Mouse (Mus musculus) intestine, embryonic 14.5 days (tissue): Measurements from ENCODE around the gene Ubr3. TPM values are rescaled to one million over a fixed set of nuclear protein-coding genes. Genes with fewer than 3 reads are reported as not detected.

Experiments used
- ATAC-seq: fragments of 200-750 bp; cut with Nextera tagmentation; replicated peaks from 2 replicates; pipeline ENCODE4 v1.8.0; 2017; ENCODE audit warnings: low read depth, moderate number of reproducible peaks, moderate TSS enrichment, moderate library complexity; ENCODE audit not compliant: low FRiP score, low TSS enrichment
- DNase-seq: peaks from one replicate; pipeline ENCODE4 v3.0.0-alpha.2; 2018; ENCODE audit warnings: low spot score
- H3K27ac ChIP-seq: fragments of 300-500 bp; sonication (generic); 2 replicates; pipeline ENCODE4 v1.5.1; 2014; ENCODE audit warnings: low read depth, mild to moderate bottlenecking, control low read depth
- H3K27me3 ChIP-seq: fragments of 300-500 bp; sonication (generic); replicated peaks from 2 replicates; pipeline ENCODE4 v1.6.1; 2014; ENCODE audit warnings: low read length, control low read depth; ENCODE audit not compliant: control insufficient read depth, insufficient read depth
- H3K36me3 ChIP-seq: fragments of 300-500 bp; sonication (generic); 2 replicates; pipeline ENCODE4 v1.6.1; 2014; ENCODE audit warnings: low read length, control low read depth; ENCODE audit not compliant: control insufficient read depth, insufficient read depth
- H3K4me1 ChIP-seq: fragments of 300-500 bp; sonication (generic); replicated peaks from 2 replicates; pipeline ENCODE4 v1.6.1; 2014; ENCODE audit warnings: low read length, control low read depth, mixed read lengths; ENCODE audit not compliant: control insufficient read depth, insufficient read depth
- H3K4me2 ChIP-seq: fragments of 300-500 bp; sonication (generic); 2 replicates; pipeline ENCODE4 v1.6.1; 2014; ENCODE audit warnings: low read length
- H3K4me3 ChIP-seq: fragments of 300-500 bp; sonication (generic); 2 replicates; pipeline ENCODE4 v1.5.1; 2014; ENCODE audit warnings: low read depth, low read length, control low read depth, mixed read lengths
- H3K9ac ChIP-seq: fragments of 300-500 bp; sonication (generic); 2 replicates; pipeline ENCODE4 v1.6.1; 2014; ENCODE audit warnings: mild to moderate bottlenecking, low read length
- H3K9me3 ChIP-seq: fragments of 300-500 bp; sonication (generic); 2 replicates; pipeline ENCODE4 v1.6.1; 2016; ENCODE audit warnings: low read length, control low read depth; ENCODE audit not compliant: control insufficient read depth
- WGBS: fragments of 180-500 bp; shearing (Covaris S2); extraction: QIAGEN DNeasy Blood & Tissue Kit; methylation state at CpG from one replicate; pipeline ENCODE4 v1.1.7; 2014; 5-methylcytosine and 5-hydroxymethylcytosine counted together
- polyA plus RNA-seq: library from polyadenylated mRNA; unstranded; fragments of >200 nt; fragmentation: Nextera tagmentation; extraction: Ambion mirVana; gene quantifications from 2 replicates; pipeline ENCODE4 v1.2.1, GENCODE M21; 2014

The Ubr3 gene
- 17.1 and 19.0 TPM in 2 replicates for polyA plus RNA-seq

DNA sequence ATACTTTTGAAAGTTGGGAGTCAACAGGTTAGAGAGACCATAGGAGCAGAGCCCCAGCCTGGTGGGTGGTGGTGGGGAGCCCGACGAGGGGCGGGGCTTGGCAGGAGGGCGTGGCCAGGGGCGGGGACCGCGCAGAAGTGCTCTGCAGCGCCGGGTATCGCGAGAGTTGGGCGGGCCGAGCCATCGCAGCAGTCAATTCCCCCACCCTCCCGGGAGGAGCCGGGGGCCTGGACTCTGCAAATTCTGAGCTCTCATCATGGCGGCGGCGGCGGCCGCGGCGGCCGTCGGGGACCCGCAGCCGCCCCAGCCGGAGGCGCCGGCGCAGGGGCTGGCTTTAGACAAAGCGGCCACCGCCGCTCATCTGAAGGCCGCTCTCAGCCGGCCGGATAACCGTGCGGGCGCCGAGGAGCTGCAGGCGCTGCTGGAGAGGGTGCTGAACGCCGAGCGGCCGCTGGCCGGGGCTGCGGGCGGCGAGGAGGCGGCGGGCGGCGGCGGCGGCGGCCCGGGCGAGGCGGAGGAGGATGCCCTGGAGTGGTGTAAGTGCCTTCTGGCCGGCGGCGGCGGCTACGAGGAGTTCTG lies at the start of gene Ubr3:
Gene Ubr3 (plus strand): TSS at position 208 of the 579 bp plus-strand sequence.
- peaks cover 11% of the 10 kb centered on the region; the same call in 1 of the 2 replicates for H3K36me3 ChIP-seq
- peaks cover 6% of the 10 kb centered on the region for H3K4me1 ChIP-seq
- peak within 1 kb of the TSS; percentile 96 for H3K4me3 ChIP-seq
- DNase-seq = peak; percentile 98
- no peaks in the 10 kb centered on the region for H3K9me3 ChIP-seq
- peak within 1 kb of the TSS; percentile 98 for H3K9ac ChIP-seq
- 1% methylated on average over 36 of the region's 65 CpGs for WGBS
- H3K27me3 ChIP-seq = no peaks in the 10 kb centered on the region
- peak; percentile 99 for ATAC-seq
- peak within 1 kb of the TSS; percentile 93 for H3K4me2 ChIP-seq
- peak within 1 kb of the TSS; percentile 90 for H3K27ac ChIP-seq

GRCm38 (mm10) chr2:69849215-69849614 lies 47.8 kb upstream of the Ubr3 start:
- H3K9me3 ChIP-seq = no peaks in the 10 kb centered on the region
- no peaks in the 10 kb centered on the region for H3K27me3 ChIP-seq
- no peak for ATAC-seq
- H3K36me3 ChIP-seq = no peaks in the 10 kb centered on the region
- WGBS = 59% methylated on average over 6 of the region's 6 CpGs
- no peak overlapping the region for H3K4me3 ChIP-seq
- H3K4me1 ChIP-seq = 0 out of 2 replicates have a peak, but pooled peaks cover 4% of the 10 kb centered on the region
- H3K9ac ChIP-seq = no peak overlapping the region
- no peak overlapping the region for H3K4me2 ChIP-seq
- no peak for DNase-seq
- no peak overlapping the region for H3K27ac ChIP-seq

- ATAC-seq (no peak), DNase-seq (no peak)
- Histone ChIP-seq H3K27me3 (no peaks in the 10 kb centered on the region), H3K27ac (no peak overlapping the region), H3K36me3 (no peaks in the 10 kb centered on the region), H3K9ac (no peak overlapping the region), H3K4me3 (no peak overlapping the region), H3K4me2 (no peak overlapping the region), H3K9me3 (no peaks in the 10 kb centered on the region), H3K4me1 (0 out of 2 replicates have a peak, but pooled peaks cover 4% of the 10 kb centered on the region)
- 65% methylated on average over 2 of the region's 2 CpGs for WGBS
These were observed 45.5 kb upstream of the Ubr3 start for GRCm38 (mm10) chr2:69851427-69852058.

GRCm38 (mm10) chr2:69856392-69856791 lies 40.7 kb upstream of the Ubr3 start:
- H3K9ac ChIP-seq = no peak overlapping the region
- peak; percentile 30; the same call in 1 of the 2 replicates for ATAC-seq

GRCm38 (mm10) chr2:69857882-69858281 lies 39.2 kb upstream of the Ubr3 start:
- no peak overlapping the region for H3K4me3 ChIP-seq
- H3K9me3 ChIP-seq = no peaks in the 10 kb centered on the region
- H3K9ac ChIP-seq = no peak overlapping the region
- ATAC-seq = no peak
- DNase-seq = no peak
- no peak overlapping the region for H3K27ac ChIP-seq
- H3K4me2 ChIP-seq = no peak overlapping the region
- peaks cover 5% of the 10 kb centered on the region for H3K4me1 ChIP-seq
- H3K36me3 ChIP-seq = no peaks in the 10 kb centered on the region
- WGBS = 87% methylated on average over 1 of the region's 1 CpGs
- no peaks in the 10 kb centered on the region for H3K27me3 ChIP-seq

More at GRCm38 (mm10) chr2:69856392-69856791, 40.7 kb upstream of the Ubr3 start:
- no peaks in the 10 kb centered on the region for H3K27me3 ChIP-seq
- WGBS = 46% methylated on average over 8 of the region's 8 CpGs
- no peaks in the 10 kb centered on the region for H3K4me1 ChIP-seq
- H3K9me3 ChIP-seq = no peaks in the 10 kb centered on the region
- no peaks in the 10 kb centered on the region for H3K36me3 ChIP-seq
- no peak overlapping the region for H3K4me3 ChIP-seq
- no peak for DNase-seq
- H3K4me2 ChIP-seq = no peak overlapping the region
- H3K27ac ChIP-seq = no peak overlapping the region; the same call in 1 of the 2 replicates

DNA sequence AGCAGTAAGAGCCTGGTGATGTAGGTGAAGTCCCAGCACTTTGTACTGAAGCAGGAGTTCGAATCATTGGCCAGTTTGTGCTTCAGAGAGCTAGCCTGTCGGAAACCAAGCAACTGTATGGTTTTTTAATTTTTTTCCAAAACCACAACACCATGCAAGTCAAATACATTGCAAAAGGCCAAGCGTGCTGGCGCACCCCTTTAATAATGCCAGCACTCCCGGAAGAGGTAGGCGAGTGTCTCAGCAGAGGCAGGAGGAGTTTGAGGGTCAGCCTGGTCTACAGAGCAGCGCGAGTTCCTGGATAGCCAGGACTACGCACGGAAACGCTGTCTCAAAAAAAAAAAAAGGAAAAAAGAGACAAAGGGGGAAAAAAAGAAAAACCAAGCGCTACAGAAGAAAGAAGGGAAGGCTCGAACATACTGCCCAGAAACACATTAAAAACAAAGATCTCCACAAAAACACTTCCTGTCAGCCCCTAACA lies 36.0 kb upstream of the Ubr3 start:
- peak; percentile 22; the same call in 1 of the 2 replicates for ATAC-seq
- WGBS = 11% methylated on average over 13 of the region's 13 CpGs
- no peak for DNase-seq

DNA sequence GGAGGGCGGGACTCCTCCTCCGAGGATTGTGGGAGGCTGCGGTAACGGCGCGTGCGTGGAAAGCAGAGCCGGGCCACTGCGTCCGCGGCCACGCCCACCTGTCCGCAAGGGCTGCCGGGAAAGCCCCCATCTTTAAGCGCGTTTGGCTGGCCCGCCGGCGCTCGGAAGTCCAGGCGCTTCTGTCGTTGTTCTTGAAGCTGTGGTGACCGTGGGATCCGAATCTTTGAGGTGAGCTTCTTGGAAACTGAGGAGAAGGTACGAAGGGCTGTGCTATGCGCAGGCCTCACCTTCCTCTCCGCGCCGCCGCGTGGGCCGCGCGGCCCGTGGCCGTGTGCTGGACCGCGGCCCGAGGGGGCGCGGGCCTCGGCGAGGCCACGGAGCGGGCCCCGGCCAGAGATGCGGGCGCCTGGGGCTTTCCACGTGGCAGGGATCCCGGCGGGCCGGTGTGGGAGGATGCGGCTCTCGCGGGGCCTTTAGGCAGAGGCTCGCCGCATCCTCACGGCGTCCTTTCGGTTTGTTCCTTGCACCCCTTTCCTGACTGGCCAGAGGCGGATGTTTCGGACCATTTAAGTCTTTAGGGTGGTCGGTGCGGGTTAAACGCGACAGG lies 35.5 kb upstream of the Ubr3 start, which contains the start of gene Ssb:
Gene Ssb (plus strand): TSS at position 78 of the 607 bp plus-strand sequence.
- peak within 1 kb of the TSS; percentile 92 for H3K4me2 ChIP-seq
- peak within 1 kb of the TSS; percentile 83 for H3K4me3 ChIP-seq
- ATAC-seq (peak; percentile 95), DNase-seq (peak; percentile 91)
- WGBS = under 1% methylated on average over 65 of the region's 66 CpGs
- H3K9me3 ChIP-seq = no peaks in the 10 kb centered on the region
- peak within 1 kb of the TSS; percentile 89 for H3K27ac ChIP-seq
- H3K27me3 ChIP-seq = no peaks in the 10 kb centered on the region
- peaks cover 7% of the 10 kb centered on the region for H3K4me1 ChIP-seq
- peak within 1 kb of the TSS; percentile 98 for H3K9ac ChIP-seq
- H3K36me3 ChIP-seq = peaks cover 18% of the 10 kb centered on the region

More for the DNA sequence above, 36.0 kb upstream of the Ubr3 start:
- peak overlapping the region; percentile 89 for H3K27ac ChIP-seq
- H3K27me3 ChIP-seq = no peaks in the 10 kb centered on the region
- peaks cover 12% of the 10 kb centered on the region for H3K36me3 ChIP-seq
- H3K9ac ChIP-seq = peak overlapping the region; percentile 98
- H3K9me3 ChIP-seq = no peaks in the 10 kb centered on the region
- H3K4me3 ChIP-seq = peak overlapping the region; percentile 83
- H3K4me1 ChIP-seq = peaks cover 7% of the 10 kb centered on the region
- H3K4me2 ChIP-seq = peak overlapping the region; percentile 61

DNA sequence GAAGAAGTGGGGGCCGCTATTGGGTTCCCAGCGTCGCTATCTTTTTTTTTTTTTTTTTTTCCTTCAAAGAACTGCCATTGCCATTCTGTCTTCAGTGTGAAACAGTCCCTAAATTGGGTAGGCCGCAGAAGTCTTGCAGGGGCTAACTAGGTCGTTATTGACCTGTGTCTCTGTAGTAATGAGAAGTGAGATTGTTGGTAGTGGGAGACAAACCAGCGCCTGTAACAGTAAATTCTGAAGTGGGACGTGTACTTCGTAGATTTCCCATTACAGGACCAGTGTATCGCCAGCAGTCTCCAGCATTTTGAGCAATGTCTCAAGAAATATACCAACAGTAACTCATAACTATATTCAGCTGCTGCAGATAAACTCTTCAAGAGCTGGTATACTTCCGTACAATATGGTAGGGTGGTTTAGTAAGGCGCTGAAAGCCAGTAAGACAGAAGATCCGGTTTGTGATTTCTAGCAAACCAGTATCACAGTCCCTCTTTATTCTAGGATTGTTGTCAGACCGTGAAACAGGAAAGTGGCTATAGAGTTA lies 34.9 kb upstream of the Ubr3 start:
- peak; percentile 64 for DNase-seq
- peak overlapping the region; percentile 92 for H3K4me2 ChIP-seq
- ATAC-seq = no peak; the same call in 1 of the 2 replicates
- 2% methylated on average over 13 of the region's 13 CpGs for WGBS
- H3K27me3 ChIP-seq = no peaks in the 10 kb centered on the region
- peaks cover 7% of the 10 kb centered on the region for H3K4me1 ChIP-seq
- H3K9me3 ChIP-seq = no peaks in the 10 kb centered on the region
- peak overlapping the region; percentile 89 for H3K27ac ChIP-seq
- H3K36me3 ChIP-seq = peaks cover 24% of the 10 kb centered on the region
- peak overlapping the region; percentile 98 for H3K9ac ChIP-seq
- H3K4me3 ChIP-seq = peak overlapping the region; percentile 83
